In the genomic region with DNA sequence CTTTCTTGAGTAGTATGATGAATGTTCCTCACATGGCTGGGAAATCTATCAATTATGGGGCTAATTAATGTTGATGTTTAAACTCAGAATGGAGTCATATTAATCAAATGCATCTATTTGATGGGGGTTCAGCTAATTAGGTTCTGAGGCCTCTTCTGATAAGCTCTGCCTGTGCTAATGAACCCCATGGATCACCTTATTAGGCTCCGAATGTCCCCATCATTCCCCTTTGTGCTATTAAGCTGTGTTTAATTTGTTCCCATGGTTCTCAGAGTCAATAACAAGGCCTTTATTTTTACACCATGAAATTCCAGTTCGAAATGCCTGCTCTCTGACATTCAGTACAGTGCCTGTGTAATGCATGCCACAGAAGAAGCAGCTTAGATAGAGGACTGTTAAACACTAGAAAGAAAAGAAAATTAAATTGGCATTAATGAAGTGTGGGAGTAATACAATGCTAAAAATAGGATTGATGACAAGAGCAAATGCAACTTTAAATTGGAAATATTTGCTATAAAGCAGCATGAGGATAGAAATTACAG, we compare ENCODE assay signal across 26 mouse cellular contexts.
DNase-seq lines count a peak whose midpoint lies in the region; ATAC-seq lines count a peak whose summit lies in the region.
"Had no signal": no experiment of that assay in that cellular context is flagged by ENCODE, and none has a peak within 500 bp of the region (broad histone marks: within the 10 kb centered on the region; RNA-seq: fewer than 3 reads in every experiment).

No protein-coding gene starts in this region.

- no peaks in the 10 kb centered on the region for H3K36me3 ChIP-seq in hindbrain, embryonic 12.5 days
- no peaks in the 10 kb centered on the region for H3K36me3 ChIP-seq in hindbrain, embryonic 10.5 days
- no peaks in the 10 kb centered on the region for H3K36me3 ChIP-seq in neural tube, embryonic 12.5 days
- no peaks in the 10 kb centered on the region for H3K36me3 ChIP-seq in neural tube, embryonic 15.5 days
- H3K36me3 ChIP-seq: heart, embryonic 13.5 days; limb, embryonic 12.5 days had no signal

- H3K4me1 ChIP-seq in hindbrain, embryonic 12.5 days = no peaks in the 10 kb centered on the region
- no peaks in the 10 kb centered on the region for H3K4me1 ChIP-seq in hindbrain, embryonic 10.5 days (replicated peaks)
- H3K4me1 ChIP-seq in neural tube, embryonic 12.5 days = no peaks in the 10 kb centered on the region
- H3K4me1 ChIP-seq in neural tube, embryonic 15.5 days = no peaks in the 10 kb centered on the region
- H3K4me1 ChIP-seq: heart, embryonic 13.5 days; limb, embryonic 12.5 days had no signal

- H3K9ac ChIP-seq in hindbrain, embryonic 12.5 days = no peak overlapping the region
- H3K9ac ChIP-seq in neural tube, embryonic 12.5 days = no peak overlapping the region
- H3K9ac ChIP-seq in neural tube, embryonic 15.5 days (replicated peaks) = no peak overlapping the region
- H3K9ac ChIP-seq: heart, embryonic 13.5 days; limb, embryonic 12.5 days; liver, postnatal 0 days had no signal

- H3K9me3 ChIP-seq in hindbrain, embryonic 12.5 days (replicated peaks) = no peaks in the 10 kb centered on the region
- no peaks in the 10 kb centered on the region for H3K9me3 ChIP-seq in hindbrain, embryonic 10.5 days
- no peaks in the 10 kb centered on the region for H3K9me3 ChIP-seq in neural tube, embryonic 12.5 days
- no peaks in the 10 kb centered on the region for H3K9me3 ChIP-seq in neural tube, embryonic 15.5 days (replicated peaks)
- H3K9me3 ChIP-seq: heart, embryonic 13.5 days; limb, embryonic 12.5 days had no signal

- no peak overlapping the region for H3K27ac ChIP-seq in hindbrain, embryonic 12.5 days
- no peak overlapping the region for H3K27ac ChIP-seq in hindbrain, embryonic 10.5 days
- no peak overlapping the region for H3K27ac ChIP-seq in neural tube, embryonic 12.5 days
- H3K27ac ChIP-seq in neural tube, embryonic 15.5 days (replicated peaks) = no peak overlapping the region
- H3K27ac ChIP-seq: heart, embryonic 13.5 days; limb, embryonic 12.5 days had no signal

- peak; percentile 7 for DNase-seq in embryo, embryonic 11 days
- no peak for DNase-seq in embryo, embryonic 10.5 days (ENCODE audit: low spot score)
- DNase-seq in hindbrain, embryonic 10.5 days (ENCODE audit: low spot score) = no peak
- DNase-seq in layer of hippocampus, adult 9-11 months = no peak
- DNase-seq: adrenal gland, adult 8-10 months; cerebellum, adult 18-20 months; cerebellum, postnatal 14 days; gastrocnemius, postnatal 25 days; heart, adult 18-20 months; heart, postnatal 14 days; kidney, postnatal 25 days; liver, postnatal 0 days; right cerebral cortex, adult 18-20 months; right cerebral cortex, postnatal 4 days; thymus, postnatal 25 days had no signal

- WGBS in hindbrain, embryonic 12.5 days = 42% methylated on average over 2 of the region's 2 CpGs
- WGBS in hindbrain, embryonic 10.5 days = 61% methylated on average over 2 of the region's 2 CpGs
- 46% methylated on average over 2 of the region's 2 CpGs for WGBS in neural tube, embryonic 12.5 days
- 25% methylated on average over 2 of the region's 2 CpGs for WGBS in neural tube, embryonic 15.5 days

- ATAC-seq in hindbrain, embryonic 12.5 days (ENCODE audit: low FRiP score) = peak; percentile 61
- peak; percentile 68; the same call in 1 of the 2 replicates for ATAC-seq in neural tube, embryonic 12.5 days (ENCODE audit: low FRiP score, low read depth)
- no peak; the same call in 1 of the 2 replicates for ATAC-seq in neural tube, embryonic 15.5 days (ENCODE audit: low FRiP score)
- ATAC-seq: activated CD4-positive, CD25-positive, alpha-beta regulatory T cell, adult 4 months; intestine, postnatal 0 days; liver, postnatal 0 days; lung, postnatal 0 days had no signal

- H3K4me3 ChIP-seq in hindbrain, embryonic 12.5 days = no peak overlapping the region
- H3K4me3 ChIP-seq in hindbrain, embryonic 10.5 days = no peak overlapping the region
- no peak overlapping the region for H3K4me3 ChIP-seq in neural tube, embryonic 12.5 days
- no peak overlapping the region for H3K4me3 ChIP-seq in neural tube, embryonic 15.5 days (replicated peaks)
- H3K4me3 ChIP-seq: heart, embryonic 13.5 days; limb, embryonic 12.5 days; myocyte had no signal

- H3K4me2 ChIP-seq in hindbrain, embryonic 12.5 days (replicated peaks) = no peak overlapping the region
- H3K4me2 ChIP-seq in neural tube, embryonic 12.5 days (replicated peaks) = no peak overlapping the region
- H3K4me2 ChIP-seq in neural tube, embryonic 15.5 days = no peak overlapping the region
- H3K4me2 ChIP-seq: heart, embryonic 13.5 days; limb, embryonic 12.5 days; liver, embryonic 11.5 days; midbrain, embryonic 11.5 days had no signal

- no peaks in the 10 kb centered on the region for H3K27me3 ChIP-seq in hindbrain, embryonic 12.5 days
- no peaks in the 10 kb centered on the region for H3K27me3 ChIP-seq in hindbrain, embryonic 10.5 days (ENCODE audit: insufficient read depth, poor library complexity, severe bottlenecking)
- H3K27me3 ChIP-seq in neural tube, embryonic 12.5 days (replicated peaks) = no peaks in the 10 kb centered on the region
- no peaks in the 10 kb centered on the region for H3K27me3 ChIP-seq in neural tube, embryonic 15.5 days (replicated peaks)
- H3K27me3 ChIP-seq: heart, embryonic 13.5 days; limb, embryonic 12.5 days had no signal
